Mouse (Mus musculus): ENCODE data around the gene Sertad2.

The Sertad2 gene

GRCm38 (mm10) chr11:20544801-20545515, 1.9 kb downstream of the Sertad2 start:
- DNase-seq (ENCODE audit: low spot score in 2 of 2) = no peak

- no peak for DNase-seq (ENCODE audit: low spot score in 2 of 2)
Observed at GRCm38 (mm10) chr11:20549481-20549880, 6.4 kb downstream of the Sertad2 start.

DNA sequence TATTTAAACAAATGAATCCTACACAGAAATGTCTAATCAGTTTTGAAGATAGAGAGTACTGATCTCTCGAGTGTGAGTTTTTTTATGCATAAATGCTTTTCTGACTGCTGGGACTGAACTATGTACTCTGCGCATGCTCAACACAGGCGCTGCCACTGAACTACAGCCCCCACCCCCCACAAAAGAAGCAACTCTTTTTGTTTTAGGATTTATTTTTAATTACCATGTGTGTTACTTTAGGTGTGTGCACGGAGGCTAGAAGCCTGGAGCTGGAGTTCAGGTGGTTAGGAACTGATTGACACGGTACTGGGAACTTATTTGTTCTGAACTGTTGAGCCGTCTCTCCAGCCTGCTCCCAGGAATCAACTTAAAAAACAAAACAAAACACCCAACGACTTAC, 7.1 kb downstream of the Sertad2 start:
- no peak for DNase-seq (ENCODE audit: low spot score in 2 of 2)

DNA sequence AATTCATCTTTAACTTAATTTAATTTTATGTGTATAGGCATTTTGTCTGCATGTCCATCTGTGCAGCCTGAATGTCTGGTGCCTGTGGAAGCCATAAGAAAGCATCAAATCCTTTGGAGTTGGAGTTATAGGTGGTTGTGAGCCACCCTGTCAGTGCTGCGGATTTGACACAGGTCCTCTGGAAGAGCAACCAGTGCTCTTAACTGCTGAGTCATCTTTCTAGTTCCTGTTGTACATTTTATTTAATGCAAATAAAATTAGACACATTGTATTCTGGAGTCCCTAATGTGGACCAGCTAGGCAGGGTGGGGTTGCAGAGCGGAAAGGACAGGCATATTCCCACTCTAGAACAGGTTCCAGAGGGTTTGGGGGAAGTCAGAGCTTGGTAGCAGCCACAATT, 9.0 kb downstream of the Sertad2 start:
- no peak for DNase-seq (ENCODE audit: low spot score in 2 of 2)

DNA sequence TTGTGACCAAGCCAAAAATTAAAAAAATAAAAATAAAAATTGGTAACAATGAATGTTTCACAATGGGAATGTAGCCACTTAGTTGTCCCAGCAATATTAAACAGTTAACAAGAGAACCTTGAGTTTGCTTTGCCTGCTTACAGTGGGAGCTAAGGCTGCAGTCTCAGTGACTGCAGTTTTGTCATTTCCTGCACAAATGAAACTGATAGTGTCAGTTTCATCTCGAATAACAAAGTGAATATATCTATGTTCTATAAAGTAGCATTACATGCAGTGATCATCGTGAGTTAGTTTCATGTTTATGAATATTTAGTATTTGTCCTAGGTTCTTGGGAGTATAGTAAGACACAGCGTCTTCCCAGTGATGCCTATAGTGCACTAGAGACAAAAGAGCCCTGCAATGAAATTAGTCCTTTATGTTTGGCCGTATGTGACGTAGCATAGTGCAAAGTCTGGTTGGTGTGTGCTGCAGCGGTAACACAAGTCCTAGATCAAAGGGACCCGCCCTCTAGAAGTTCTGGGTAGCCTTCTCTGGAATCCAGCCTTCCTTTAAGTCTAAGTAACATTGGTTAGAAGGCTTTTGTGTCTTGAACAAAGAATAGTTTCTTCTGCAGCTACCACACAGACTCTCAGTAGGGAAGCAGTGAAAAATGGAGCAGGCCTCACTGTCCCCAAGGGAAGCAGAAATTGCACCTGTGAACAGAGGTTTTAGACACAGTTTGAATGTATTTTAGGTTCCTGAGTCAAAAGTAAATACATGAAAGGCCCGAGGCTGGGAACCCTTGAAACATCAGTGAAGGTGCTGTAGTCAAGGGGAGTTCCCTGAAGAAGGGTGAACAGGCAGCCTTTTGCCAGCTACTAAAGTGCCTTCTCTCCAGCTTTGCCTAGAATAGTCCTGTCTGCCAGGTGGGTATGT, 10.0 kb downstream of the Sertad2 start:
- DNase-seq (ENCODE audit: low spot score in 2 of 2) = no peak

DNA sequence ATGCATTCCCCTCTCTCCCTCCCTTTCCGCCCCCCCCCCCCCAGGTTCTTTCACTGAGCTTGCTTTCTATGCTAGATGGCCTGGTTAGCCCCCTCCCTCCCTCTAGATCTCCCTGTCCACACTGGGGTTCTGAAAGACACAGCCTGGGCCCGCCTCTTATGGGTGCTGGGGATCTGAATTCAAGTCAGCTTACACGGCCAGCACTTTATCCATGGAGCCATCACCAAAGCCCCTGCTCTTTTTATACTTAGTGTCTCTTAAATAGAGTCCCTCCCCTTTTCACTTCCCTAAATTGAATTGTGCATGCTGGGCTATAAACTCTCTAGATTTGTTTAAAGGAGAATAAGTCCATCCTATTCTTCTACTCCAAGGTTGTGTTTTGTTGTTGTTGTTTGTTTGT, 12.6 kb downstream of the Sertad2 start:
- DNase-seq (ENCODE audit: low spot score in 2 of 2) = no peak

DNA sequence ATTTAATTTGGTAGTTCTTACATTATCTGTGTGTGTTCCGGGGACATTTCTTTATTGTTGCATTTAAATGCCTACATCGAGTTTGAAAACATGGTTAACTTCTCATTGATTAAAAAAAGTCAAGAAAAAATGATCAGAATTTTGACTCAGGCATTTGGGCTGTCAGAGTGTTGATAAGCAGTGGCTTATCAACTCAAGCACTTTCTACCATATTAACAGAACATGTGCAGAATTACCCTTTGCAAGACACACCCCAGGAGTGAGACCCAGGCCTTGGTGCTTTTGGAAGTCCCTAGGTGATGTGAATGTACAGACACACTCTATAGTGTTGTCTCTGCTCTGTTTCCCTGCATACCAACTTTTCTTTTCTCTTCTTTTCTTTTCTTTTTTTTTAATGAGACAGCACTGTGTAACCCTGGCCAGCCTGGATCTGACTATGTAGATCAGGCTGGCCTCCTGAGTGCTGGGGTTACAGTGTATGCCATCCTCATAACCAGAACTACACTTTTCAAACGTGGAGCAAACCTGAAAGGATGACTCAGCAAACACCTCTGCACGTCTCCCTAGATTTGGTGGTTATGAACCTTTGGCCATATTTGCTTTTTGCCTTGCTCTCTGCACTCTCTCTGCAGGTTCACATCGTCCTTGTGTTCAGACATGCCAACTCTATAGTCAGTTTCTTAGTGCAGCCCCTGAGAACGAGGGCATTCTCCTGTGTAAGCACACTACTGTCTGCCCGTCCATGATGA, 13.3 kb downstream of the Sertad2 start:
- DNase-seq (ENCODE audit: low spot score in 2 of 2) = no peak

- DNase-seq (ENCODE audit: low spot score in 2 of 2) = no peak
Observed at GRCm38 (mm10) chr11:20559236-20559950, 16.3 kb downstream of the Sertad2 start.

DNA sequence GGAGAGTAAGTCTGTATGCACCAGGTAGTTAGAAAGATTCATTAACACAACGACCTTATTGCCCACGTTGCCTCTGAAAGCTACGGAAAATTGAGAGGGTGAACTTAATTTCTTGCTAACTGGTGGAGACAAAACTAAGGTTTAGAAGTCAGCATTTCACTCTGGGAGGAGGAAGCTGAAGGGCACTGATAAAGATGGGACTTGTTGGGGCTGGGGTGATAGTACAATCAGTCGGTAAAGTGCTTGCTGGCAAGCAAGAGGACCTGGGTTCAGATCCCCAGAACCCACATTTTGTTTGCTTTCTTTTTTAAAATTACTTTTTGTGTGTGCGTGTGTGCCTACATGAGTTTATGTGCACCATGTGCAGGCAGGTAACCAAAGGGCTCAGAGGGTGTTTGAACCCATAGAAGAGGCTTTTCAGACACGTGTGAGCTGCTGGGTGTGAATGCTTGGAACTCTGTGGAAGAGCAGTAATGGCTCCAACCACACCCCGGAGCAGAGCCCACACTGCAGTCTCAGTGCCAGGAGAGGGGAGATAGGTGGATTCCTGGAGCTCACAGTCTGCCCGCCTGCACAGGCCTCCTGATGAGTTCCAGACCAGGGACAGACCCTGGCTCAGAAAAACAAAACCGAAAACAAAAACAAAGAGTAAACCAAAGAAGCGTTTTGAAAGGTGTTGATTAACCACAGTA, 17.0 kb downstream of the Sertad2 start:
- DNase-seq (ENCODE audit: low spot score in 2 of 2) = no peak

DNA sequence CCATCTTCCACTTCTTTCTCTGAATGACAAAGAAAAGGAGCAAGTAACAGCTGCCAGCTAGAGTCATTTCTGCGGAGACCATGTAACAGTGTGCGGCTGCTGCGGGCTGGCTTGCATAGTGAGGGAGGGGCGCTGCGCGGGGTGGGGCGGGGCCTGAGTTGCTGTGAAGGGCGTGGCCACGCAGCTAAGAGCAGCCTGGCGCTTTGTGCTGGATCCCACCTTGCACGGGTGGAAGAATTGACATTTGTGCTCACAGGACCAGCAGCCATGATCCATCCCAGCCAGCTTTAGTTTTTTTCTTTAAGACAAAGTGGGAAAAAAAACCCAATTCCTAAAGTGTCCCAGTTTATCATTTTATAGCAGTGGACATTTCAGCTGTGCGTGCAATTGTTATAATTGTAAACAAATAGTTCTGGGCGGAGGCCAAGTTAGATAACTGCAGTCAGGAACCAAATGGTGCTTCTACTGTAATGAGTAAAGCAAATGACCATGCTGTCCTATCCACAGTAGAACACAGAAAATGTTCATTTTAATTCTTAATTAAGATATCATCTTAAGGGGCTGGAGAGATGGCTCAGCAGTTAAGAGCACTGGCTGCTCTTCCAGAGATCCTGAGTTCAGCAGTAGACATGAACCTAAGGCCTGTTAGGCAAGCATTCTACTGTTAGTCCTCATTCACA, 18.4 kb downstream of the Sertad2 start:
- no peak for DNase-seq (ENCODE audit: low spot score in 2 of 2)

DNA sequence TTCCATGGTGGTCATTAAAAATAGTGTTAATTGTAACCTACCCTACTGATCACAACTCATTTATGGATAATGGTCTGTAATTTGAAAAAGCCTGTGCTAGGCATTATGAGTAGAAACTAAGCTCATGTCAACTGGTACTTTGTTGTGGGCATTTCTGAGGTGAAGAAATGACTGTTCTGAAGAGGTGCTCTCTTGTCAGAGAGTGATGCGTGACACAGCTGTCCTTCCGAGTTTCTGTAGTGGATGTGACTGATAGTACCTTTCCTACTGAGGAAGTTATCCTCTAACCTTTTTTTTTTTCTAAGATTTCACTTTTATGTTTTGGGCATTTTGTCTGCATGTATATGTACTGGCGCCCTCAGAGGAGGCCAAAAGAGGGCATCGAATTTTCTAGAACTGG, 22.0 kb downstream of the Sertad2 start:
- no peak for DNase-seq (ENCODE audit: low spot score in 2 of 2)

DNA sequence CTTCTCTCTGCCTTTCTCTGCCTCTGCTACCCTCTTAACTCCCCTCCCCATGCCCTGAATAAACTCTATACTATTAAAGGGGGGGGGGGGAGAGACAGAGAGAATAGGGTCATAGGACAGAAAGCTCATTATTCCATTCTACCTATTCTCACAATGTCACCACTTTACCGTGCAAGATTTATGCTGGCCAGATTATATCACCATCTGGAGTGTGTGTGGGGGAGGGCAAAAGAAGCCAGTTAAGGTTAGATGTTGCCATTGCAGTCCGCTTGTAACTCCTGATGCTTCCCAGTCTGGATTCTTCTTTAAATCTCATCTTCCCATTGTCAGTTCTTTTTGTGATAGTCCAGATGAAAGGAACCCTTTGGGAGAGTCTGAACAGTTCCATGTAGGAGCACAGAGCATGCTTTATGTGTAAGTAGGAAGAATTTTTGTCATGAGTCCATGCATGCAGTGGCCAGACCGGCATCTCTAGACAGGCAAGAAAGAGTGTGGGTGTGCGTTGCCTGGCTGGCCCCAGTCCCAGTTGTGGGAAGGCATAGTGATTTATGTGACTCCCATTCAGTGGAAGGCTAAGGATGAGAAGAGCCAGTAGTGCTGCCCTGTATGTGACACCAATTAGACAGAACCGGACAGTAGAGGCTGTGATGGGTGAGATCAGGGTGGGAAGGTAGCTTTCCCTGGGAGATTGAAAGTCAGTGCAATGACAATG, 28.8 kb downstream of the Sertad2 start:
- DNase-seq (ENCODE audit: low spot score in 2 of 2) = peak; percentile 15 to 27

- DNase-seq (ENCODE audit: low spot score in 2 of 2) = no peak
Observed at GRCm38 (mm10) chr11:20576046-20576635, 33.1 kb downstream of the Sertad2 start.

GRCm38 (mm10) chr11:20582758-20583157, 39.7 kb downstream of the Sertad2 start:
- no peak for DNase-seq (ENCODE audit: low spot score in 2 of 2)

DNA sequence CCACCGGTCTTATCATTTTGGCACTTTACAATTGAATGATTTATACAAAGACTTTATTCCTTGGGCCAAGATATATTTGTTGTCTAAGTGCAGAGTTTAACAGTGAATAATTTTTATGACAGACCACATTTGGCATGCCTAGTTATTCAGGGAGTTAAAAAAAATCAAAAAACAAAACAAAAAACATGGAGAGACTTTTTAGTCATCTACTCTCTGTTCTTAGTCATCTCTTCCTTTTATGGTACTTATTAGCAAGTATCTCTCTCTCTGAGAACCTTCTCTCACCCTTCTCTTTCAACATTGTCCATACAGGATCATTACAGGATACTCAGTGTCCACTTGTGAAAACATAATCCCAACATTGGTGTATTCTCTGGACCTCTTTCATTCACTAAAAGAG, 42.2 kb downstream of the Sertad2 start:
- no peak for DNase-seq (ENCODE audit: low spot score in 2 of 2)

- DNase-seq (ENCODE audit: low spot score in 2 of 2) = no peak
Observed at GRCm38 (mm10) chr11:20586180-20586579, 43.1 kb downstream of the Sertad2 start.

- DNase-seq (ENCODE audit: low spot score in 2 of 2) = no peak
Observed at GRCm38 (mm10) chr11:20589393-20589792, 46.3 kb downstream of the Sertad2 start.

- no peak for DNase-seq (ENCODE audit: low spot score in 2 of 2)
Observed at GRCm38 (mm10) chr11:20592010-20592409, 49.0 kb downstream of the Sertad2 start.
